Mouse (Mus musculus) liver, embryonic 14.5 days (tissue): ENCODE measurements around the gene Itgad. TPM values are rescaled to one million over a fixed set of nuclear protein-coding genes. Genes with fewer than 3 reads are reported as not detected.

Source experiments
- ATAC-seq: fragments of 200-750 bp; cut with Nextera tagmentation; 2 replicates; pipeline ENCODE4 v1.8.0; 2017; ENCODE audit warnings: moderate number of reproducible peaks, mild to moderate bottlenecking, moderate library complexity; ENCODE audit not compliant: insufficient read depth
- DNase-seq, 3 experiments: peaks; one replicate each; pipeline ENCODE4 v3.0.0-alpha.2; 2012 to 2013; ENCODE audit warnings: low read depth in 3 of 3, low spot score in 3 of 3
- H3K27ac ChIP-seq: fragments of 300-500 bp; sonication (generic); 2 replicates; pipeline ENCODE4 v1.5.1; 2014; ENCODE audit warnings: moderate library complexity, mild to moderate bottlenecking, control low read depth, inconsistent platforms
- H3K27me3 ChIP-seq: fragments of 300-500 bp; sonication (generic); 2 replicates; pipeline ENCODE4 v1.6.1; 2014; ENCODE audit warnings: mild to moderate bottlenecking, low read length, moderate library complexity; ENCODE audit not compliant: control insufficient read depth, insufficient read depth
- H3K36me3 ChIP-seq: fragments of 300-500 bp; sonication (generic); replicated peaks from 2 replicates; pipeline ENCODE4 v1.6.1; 2014; ENCODE audit warnings: low read depth; ENCODE audit not compliant: control insufficient read depth, insufficient read depth
- H3K4me1 ChIP-seq, 2 experiments: fragments of 200-500 bp in 1 of 2; fragments of 300-500 bp in 1 of 2; sonication (generic) in 1 of 2; replicated peaks; 2 replicates each; pipeline ENCODE4 v1.6.1; 2012 to 2014; ENCODE audit warnings: antibody characterized with exemption in 1 of 2, inconsistent platforms in 1 of 2, low read length in 1 of 2; ENCODE audit not compliant: control insufficient read depth in 2 of 2, insufficient read depth in 2 of 2
- H3K4me2 ChIP-seq: fragments of 300-500 bp; sonication (generic); 2 replicates; pipeline ENCODE4 v1.6.1; 2014; ENCODE audit warnings: low read depth, mild to moderate bottlenecking, control low read depth, moderate library complexity
- H3K4me3 ChIP-seq, 2 experiments: fragments of 200-500 bp in 1 of 2; fragments of 300-500 bp in 1 of 2; sonication (generic) in 1 of 2; 2 replicates each; pipeline ENCODE4 v1.5.1; 2012 to 2014; ENCODE audit warnings: low read depth in 2 of 2, low read length in 2 of 2, mild to moderate bottlenecking in 2 of 2, control low read depth in 1 of 2, inconsistent platforms in 1 of 2, moderate library complexity in 1 of 2; ENCODE audit not compliant: insufficient read depth in 1 of 2
- H3K9ac ChIP-seq: fragments of 300-500 bp; sonication (generic); replicated peaks from 2 replicates; pipeline ENCODE4 v1.6.1; 2014; ENCODE audit warnings: mild to moderate bottlenecking, control low read depth, moderate library complexity
- H3K9me3 ChIP-seq: fragments of 300-500 bp; sonication (generic); 2 replicates; pipeline ENCODE4 v1.6.1; 2016; ENCODE audit warnings: low read length, mixed read lengths; ENCODE audit not compliant: control insufficient read depth
- CTCF ChIP-seq: IDR thresholded peaks from 2 replicates; pipeline ENCODE4 v1.5.1; 2016; ENCODE audit warnings: antibody characterized with exemption, low read depth, control low read depth
- EP300 ChIP-seq: IDR thresholded peaks from 2 replicates; pipeline ENCODE4 v1.6.1; 2016; ENCODE audit warnings: antibody characterized with exemption, low read depth
- WGBS: fragments of 180-500 bp; shearing (Covaris S2); extraction: QIAGEN DNeasy Blood & Tissue Kit; methylation state at CpG from one replicate; pipeline ENCODE4 v1.1.7; 2014; ENCODE audit not compliant: insufficient replicate concordance; 5-methylcytosine and 5-hydroxymethylcytosine counted together
- polyA plus RNA-seq, 2 experiments: library from polyadenylated mRNA; depleted of rRNA in 1 of 2; stranded (reverse) in 1 of 2; unstranded in 1 of 2; fragments of >200 nt; fragmentation: Nextera tagmentation in 1 of 2; extraction: Ambion mirVana in 1 of 2; gene quantifications; 2 replicates each; pipeline versions ENCODE4 v1.2.1 to v1.2.3; 2012 to 2014

Itgad gene
- polyA plus RNA-seq, 2 experiments: 0.01 TPM; not detected in 1

- Histone ChIP-seq H3K4me1 (no peaks in the 10 kb centered on the region), H3K4me2 (no peak overlapping the region), H3K36me3 (no peaks in the 10 kb centered on the region), H3K9me3 (no peaks in the 10 kb centered on the region), H3K27me3 (no peaks in the 10 kb centered on the region), H3K4me3 (no peak overlapping the region), H3K27ac (no peak overlapping the region), H3K9ac (no peak overlapping the region)
- TF ChIP-seq CTCF: no peak
- no peak for TF ChIP-seq EP300
- ATAC-seq: no peak
- 79% methylated on average over 11 of the region's 11 CpGs for WGBS
- no peak for DNase-seq
Measured at GRCm38 (mm10) chr7:128114371-128115105, 39.6 kb upstream of the Itgad start.

GRCm38 (mm10) chr7:128115211-128115958 lies 38.8 kb upstream of the Itgad start:
- Histone ChIP-seq H3K4me2 (no peak overlapping the region), H3K4me1 (no peaks in the 10 kb centered on the region), H3K4me3 (no peak overlapping the region), H3K27ac (no peak overlapping the region), H3K9ac (no peak overlapping the region), H3K36me3 (no peaks in the 10 kb centered on the region), H3K9me3 (no peaks in the 10 kb centered on the region), H3K27me3 (no peaks in the 10 kb centered on the region)
- no peak for DNase-seq
- TF ChIP-seq CTCF (no peak), EP300 (no peak)
- WGBS: 36% methylated on average over 5 of the region's 5 CpGs
- no peak for ATAC-seq

- H3K4me1 ChIP-seq: no peaks in the 10 kb centered on the region
- no peaks in the 10 kb centered on the region for H3K27me3 ChIP-seq
- no peak overlapping the region for H3K9ac ChIP-seq
- H3K27ac ChIP-seq: no peak overlapping the region
- no peak overlapping the region for H3K4me3 ChIP-seq
- no peaks in the 10 kb centered on the region for H3K36me3 ChIP-seq
- 68% methylated on average over 5 of the region's 5 CpGs for WGBS
- TF ChIP-seq EP300: no peak
- TF ChIP-seq CTCF: no peak
- H3K9me3 ChIP-seq: no peaks in the 10 kb centered on the region
- H3K4me2 ChIP-seq: no peak overlapping the region
- DNase-seq (no peak), ATAC-seq (no peak)
Measured at GRCm38 (mm10) chr7:128116396-128116795, 37.8 kb upstream of the Itgad start.

- no peak for DNase-seq
- no peak overlapping the region for H3K9ac ChIP-seq
- no peaks in the 10 kb centered on the region for H3K4me1 ChIP-seq
- no peak for TF ChIP-seq CTCF
- TF ChIP-seq EP300: no peak
- no peaks in the 10 kb centered on the region for H3K36me3 ChIP-seq
- 69% methylated on average over 6 of the region's 6 CpGs for WGBS
- H3K27ac ChIP-seq: no peak overlapping the region
- no peaks in the 10 kb centered on the region for H3K27me3 ChIP-seq
- no peak overlapping the region for H3K4me3 ChIP-seq
- no peak overlapping the region for H3K4me2 ChIP-seq
- H3K9me3 ChIP-seq: no peaks in the 10 kb centered on the region
- no peak for ATAC-seq
Measured at GRCm38 (mm10) chr7:128119726-128120490, 34.3 kb upstream of the Itgad start.
